Mouse (Mus musculus) heart, adult 2 months (tissue): ENCODE data around the gene 1700028J19Rik. TPM values are rescaled to one million over a fixed set of nuclear protein-coding genes. Genes with fewer than 3 reads are reported as not detected.

Experiments used
- DNase-seq, 2 experiments: peaks; one replicate each; pipeline ENCODE4 v3.0.0; 2021
- H3K27ac ChIP-seq: fragments of 200-600 bp; 2 replicates; pipeline ENCODE4 v1.8.1; 2022
- H3K27me3 ChIP-seq: fragments of 200-500 bp; 2 replicates; pipeline ENCODE4 v1.6.1; 2012; ENCODE audit warnings: mild to moderate bottlenecking, low read length, inconsistent platforms, mixed read lengths; ENCODE audit not compliant: control insufficient read depth, insufficient read depth
- H3K36me3 ChIP-seq: fragments of 200-500 bp; 2 replicates; pipeline ENCODE4 v1.6.1; 2012; ENCODE audit warnings: low read length, inconsistent platforms; ENCODE audit not compliant: control insufficient read depth, insufficient read depth
- H3K4me1 ChIP-seq: fragments of 200-500 bp; 2 replicates; pipeline ENCODE4 v1.6.1; 2011; ENCODE audit warnings: low read length; ENCODE audit not compliant: control insufficient read depth, insufficient read depth
- H3K4me3 ChIP-seq: fragments of 200-600 bp; 2 replicates; pipeline ENCODE4 v1.8.1; 2022
- H3K79me2 ChIP-seq: fragments of 200-500 bp; replicated peaks from 2 replicates; pipeline ENCODE4 v1.6.1; 2012; ENCODE audit warnings: mild to moderate bottlenecking, inconsistent platforms, low read length, moderate library complexity, mixed read lengths; ENCODE audit not compliant: control insufficient read depth, insufficient read depth
- H3K9ac ChIP-seq: fragments of 200-500 bp; 2 replicates; pipeline ENCODE4 v1.6.1; 2012; ENCODE audit warnings: low read depth, mild to moderate bottlenecking, control low read depth, inconsistent platforms, low read length, mixed read lengths
- CTCF ChIP-seq: fragments of 200-600 bp; IDR thresholded peaks from 2 replicates; pipeline ENCODE4 v1.8.1; 2022; ENCODE audit warnings: antibody characterized with exemption, mild to moderate bottlenecking, moderate library complexity
- EP300 ChIP-seq: fragments of 200-500 bp; IDR thresholded peaks from 2 replicates; pipeline ENCODE4 v1.6.1; 2011; ENCODE audit warnings: low read depth, low read length, control low read depth; ENCODE audit not compliant: insufficient read depth
- POLR2A ChIP-seq: fragments of 200-500 bp; IDR thresholded peaks from 2 replicates; pipeline ENCODE4 v1.6.1; 2011; ENCODE audit warnings: mild to moderate bottlenecking, low read depth, low read length, control low read depth; ENCODE audit not compliant: insufficient read depth
- WGBS: fragments of 180-500 bp; shearing (Covaris S2); methylation state at CpG from one replicate; pipeline ENCODE4 v1.1.7; 2018; 5-methylcytosine and 5-hydroxymethylcytosine counted together
- intact Hi-C: fragments of 180-260 bp; cut with DNase I; formaldehyde crosslinking; loops from one replicate; pipeline ENCODE4 v1.15.1; 2025
- polyA plus RNA-seq: library from polyadenylated mRNA; depleted of rRNA; stranded (reverse); fragments of >200 nt; gene quantifications from 2 replicates; pipeline ENCODE4 v1.2.3, GENCODE M21; 2012
- total RNA-seq, 2 experiments: library from RNA; stranded (reverse); gene quantifications; 2 replicates each; pipeline ENCODE4 v1.2.3; 2021

1700028J19Rik gene
- total and polyA plus RNA-seq, 3 experiments = 0.68 to 2.1 (median 0.70) TPM

DNA sequence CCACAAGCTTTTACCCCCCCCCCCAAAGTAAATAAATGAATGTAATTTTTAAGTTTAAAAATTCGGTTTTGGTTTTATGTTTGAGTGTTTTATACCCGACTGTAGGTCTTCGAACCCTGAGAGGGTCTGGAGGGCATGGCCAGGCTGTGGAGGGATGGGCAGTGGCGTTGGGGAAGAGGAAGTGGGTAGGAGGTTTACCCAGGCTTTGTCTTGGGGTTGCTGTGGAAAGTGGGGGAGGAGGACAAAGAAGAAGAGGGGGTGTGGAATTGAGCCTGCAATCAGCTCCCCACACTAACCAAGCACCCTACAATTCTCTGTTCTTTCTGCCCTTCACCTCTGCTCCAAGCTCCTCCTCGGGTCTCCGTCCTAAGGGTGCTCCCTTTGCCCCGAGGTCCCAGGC is 26.1 kb upstream of the 1700028J19Rik start:
- Histone ChIP-seq H3K4me1 (no peaks in the 10 kb centered on the region), H3K4me3 (no peak overlapping the region), H3K27me3 (no peaks in the 10 kb centered on the region; the same call in 1 of the 2 replicates), H3K79me2 (no peaks in the 10 kb centered on the region), H3K27ac (no peak overlapping the region), H3K36me3 (no peaks in the 10 kb centered on the region), H3K9ac (no peak overlapping the region)
- TF ChIP-seq CTCF (no peak), EP300 (no peak), POLR2A (no peak)
- 79% methylated on average over 7 of the region's 7 CpGs for WGBS
- DNase-seq = no peak
- intact Hi-C loops = no loop called here

DNA sequence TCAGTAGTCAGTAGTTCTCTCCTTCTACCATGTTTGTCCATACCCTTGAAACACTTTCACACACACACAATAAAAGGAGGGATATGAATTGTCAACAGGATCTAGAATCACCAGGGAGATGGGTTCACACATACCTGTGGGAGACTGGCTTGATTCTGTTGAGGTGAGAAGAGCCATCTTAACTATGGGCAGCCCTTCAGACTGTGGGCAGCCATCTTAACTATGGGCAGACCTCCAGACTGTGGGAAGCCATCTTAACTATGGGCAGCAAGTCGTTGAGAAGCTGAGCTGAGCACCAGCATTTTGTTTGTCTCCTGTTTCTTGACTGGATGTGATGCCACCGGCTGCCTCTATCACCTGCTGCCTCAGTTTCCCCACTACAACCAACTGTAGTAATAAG is 24.8 kb upstream of the 1700028J19Rik start:
- Histone ChIP-seq H3K27me3 (no peaks in the 10 kb centered on the region; the same call in 1 of the 2 replicates), H3K27ac (no peak overlapping the region), H3K36me3 (no peaks in the 10 kb centered on the region), H3K79me2 (no peaks in the 10 kb centered on the region), H3K9ac (no peak overlapping the region), H3K4me1 (no peaks in the 10 kb centered on the region), H3K4me3 (no peak overlapping the region)
- 75% methylated on average over 2 of the region's 2 CpGs for WGBS
- intact Hi-C loops = no loop called here
- no peak for TF ChIP-seq POLR2A
- no peak for TF ChIP-seq CTCF
- no peak for TF ChIP-seq EP300
- no peak for DNase-seq

DNA sequence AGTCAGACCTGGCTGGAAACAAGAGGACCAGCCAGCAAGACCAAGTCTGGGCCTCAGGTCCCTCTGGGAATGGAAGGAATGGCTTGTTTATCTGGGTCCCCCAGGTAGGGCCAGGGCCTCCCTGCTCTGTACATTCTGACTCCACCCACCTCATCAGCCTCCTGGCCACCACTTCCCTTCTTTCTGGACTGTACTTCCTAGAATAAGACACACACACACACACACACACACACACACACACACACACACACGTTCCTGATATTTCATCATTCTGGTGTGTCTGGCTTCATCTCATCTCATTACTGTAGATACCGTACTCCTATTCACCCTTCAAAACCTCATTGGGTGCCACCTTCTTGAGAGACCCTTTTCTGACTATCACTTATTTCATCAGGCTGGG is 22.9 kb upstream of the 1700028J19Rik start:
- Histone ChIP-seq H3K27me3 (no peaks in the 10 kb centered on the region; the same call in 1 of the 2 replicates), H3K4me3 (no peak overlapping the region), H3K27ac (no peak overlapping the region), H3K36me3 (no peaks in the 10 kb centered on the region), H3K4me1 (no peaks in the 10 kb centered on the region), H3K9ac (no peak overlapping the region), H3K79me2 (no peaks in the 10 kb centered on the region)
- intact Hi-C loops = loop anchor here (10.0 kb wide), 1 partner anchor 385 kb away; no protein-coding TSS in a partner anchor
- TF ChIP-seq EP300 = no peak
- no peak for TF ChIP-seq POLR2A
- TF ChIP-seq CTCF = no peak
- no peak for DNase-seq
- 65% methylated on average over 2 of the region's 2 CpGs for WGBS

DNA sequence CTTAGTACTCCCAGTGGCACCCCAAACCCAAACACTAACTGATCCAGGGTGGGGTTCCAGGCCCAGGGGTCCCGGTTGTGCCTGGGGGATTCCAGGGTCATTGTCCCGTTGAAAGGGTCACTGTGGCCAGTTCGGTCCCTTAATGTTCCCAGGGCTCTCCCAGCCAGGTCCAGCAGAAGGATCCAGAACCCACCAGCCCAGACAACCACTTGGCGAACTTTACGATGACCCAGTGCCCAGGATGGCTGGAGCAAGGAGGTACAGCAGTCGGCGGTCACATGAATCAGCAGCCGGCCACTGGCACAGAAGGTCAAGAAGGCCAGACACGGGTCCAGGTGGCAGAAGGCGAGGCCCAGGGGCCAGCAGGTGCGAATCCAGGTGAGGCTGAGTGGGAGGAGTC is 21.6 kb upstream of the 1700028J19Rik start:
- no peak overlapping the region for H3K4me3 ChIP-seq
- no peaks in the 10 kb centered on the region for H3K4me1 ChIP-seq
- DNase-seq = no peak
- H3K27ac ChIP-seq = no peak overlapping the region
- WGBS = 79% methylated on average over 11 of the region's 11 CpGs
- H3K79me2 ChIP-seq = no peaks in the 10 kb centered on the region
- H3K27me3 ChIP-seq = no peaks in the 10 kb centered on the region
- no peak overlapping the region for H3K9ac ChIP-seq
- intact Hi-C loops = loop anchor here (10.0 kb wide), 1 partner anchor 387 kb away; no protein-coding TSS in a partner anchor
- TF ChIP-seq CTCF (no peak), POLR2A (no peak), EP300 (no peak)
- no peaks in the 10 kb centered on the region for H3K36me3 ChIP-seq

DNA sequence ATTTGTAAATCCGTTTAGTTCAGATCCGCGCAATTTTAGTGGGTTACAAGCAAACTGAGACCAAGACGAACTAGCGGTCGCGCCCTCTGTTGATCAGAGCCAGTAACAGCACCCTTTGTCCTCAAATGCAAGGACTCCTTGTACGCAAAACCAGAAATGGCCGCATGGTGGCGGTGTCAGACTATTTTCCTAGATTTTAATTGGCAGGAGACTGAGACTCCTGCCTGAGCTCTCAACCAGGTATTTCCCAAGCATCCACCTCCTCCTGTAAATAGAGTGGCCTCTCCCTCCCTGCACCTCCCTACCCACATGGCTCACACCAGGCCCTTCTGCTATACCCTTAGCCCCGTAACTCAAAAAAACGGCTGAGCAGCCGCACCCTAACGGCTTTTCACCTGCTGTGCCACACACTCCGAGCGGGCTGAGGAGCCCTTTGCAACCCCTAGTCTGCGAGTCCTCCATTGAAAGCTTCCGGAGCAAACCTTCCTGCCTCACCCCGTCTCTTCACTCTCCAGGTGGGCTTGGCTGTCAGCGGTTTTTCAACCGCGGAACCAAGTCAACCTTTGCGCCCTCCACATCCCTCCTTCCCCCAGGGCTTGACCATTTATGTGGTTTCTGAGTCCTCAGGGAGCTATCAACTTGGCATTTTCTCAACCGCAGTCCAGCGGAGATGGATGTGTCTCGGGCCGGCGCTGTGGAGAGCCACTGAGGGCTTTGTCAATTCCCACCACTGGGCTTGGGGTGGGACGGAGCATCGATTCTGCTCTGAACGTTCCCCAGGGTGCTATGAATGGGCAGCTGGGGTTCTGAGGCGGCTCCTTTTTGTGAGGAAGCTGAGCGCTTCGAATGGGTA is 16.5 kb upstream of the 1700028J19Rik start:
- Histone ChIP-seq H3K4me3 (no peak overlapping the region), H3K27me3 (no peaks in the 10 kb centered on the region)
- TF ChIP-seq POLR2A = no peak
- peak; percentile 89 for TF ChIP-seq EP300
- peak; percentile 98 for TF ChIP-seq CTCF

DNA sequence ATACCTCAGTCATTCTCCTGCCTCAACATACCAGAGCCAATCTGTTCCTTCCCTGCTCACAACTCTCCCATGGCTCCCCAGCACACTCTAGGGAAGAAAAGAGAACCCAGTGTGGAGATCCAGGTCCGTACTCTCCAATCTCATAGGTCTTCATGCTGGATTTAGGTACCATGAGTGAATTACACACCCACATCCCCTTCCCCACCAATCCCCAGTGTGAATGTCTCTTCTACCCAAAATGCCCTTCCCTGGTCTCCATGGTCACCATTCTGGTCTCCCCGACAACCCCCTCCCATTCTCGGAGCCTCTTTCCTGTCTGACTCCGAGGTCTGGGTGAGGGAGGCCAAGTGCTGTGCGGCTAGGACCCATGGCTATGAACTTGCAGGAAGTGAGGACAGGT is 14.7 kb upstream of the 1700028J19Rik start, which contains the start of gene Gm15517:
Gene Gm15517, plus strand, starts transcription at position 301 of the 400 bp plus-strand sequence.
- intact Hi-C loops = loop anchor here (5.0 to 10.0 kb wide), 3 partner anchors 46 to 394 kb away; partner anchors contain the start of gene Clec11a
- no peak for DNase-seq
- WGBS = 50% methylated on average over 5 of the region's 5 CpGs

More for the DNA sequence above, 16.5 kb upstream of the 1700028J19Rik start:
- peak; percentile 88 to 96 for DNase-seq
- 2% methylated on average over 34 of the region's 34 CpGs for WGBS
- Histone ChIP-seq H3K79me2 (no peaks in the 10 kb centered on the region), H3K36me3 (no peaks in the 10 kb centered on the region), H3K4me1 (no peaks in the 10 kb centered on the region), H3K9ac (no peak overlapping the region), H3K27ac (no peak overlapping the region)
- intact Hi-C loops = loop anchor here (1.0 to 10.0 kb wide), 5 partner anchors 44 to 392 kb away; partner anchors contain the start of gene Clec11a

More for the DNA sequence above, 14.7 kb upstream of the 1700028J19Rik start, which contains the start of gene Gm15517:
- Histone ChIP-seq H3K79me2 (no peaks in the 10 kb centered on the region), H3K9ac (no peak within 1 kb of the TSS), H3K27ac (no peak within 1 kb of the TSS), H3K36me3 (no peaks in the 10 kb centered on the region), H3K4me3 (no peak within 1 kb of the TSS), H3K4me1 (no peaks in the 10 kb centered on the region), H3K27me3 (no peaks in the 10 kb centered on the region)
- TF ChIP-seq CTCF = no peak
- no peak for TF ChIP-seq EP300
- no peak for TF ChIP-seq POLR2A
